In the genomic region with DNA sequence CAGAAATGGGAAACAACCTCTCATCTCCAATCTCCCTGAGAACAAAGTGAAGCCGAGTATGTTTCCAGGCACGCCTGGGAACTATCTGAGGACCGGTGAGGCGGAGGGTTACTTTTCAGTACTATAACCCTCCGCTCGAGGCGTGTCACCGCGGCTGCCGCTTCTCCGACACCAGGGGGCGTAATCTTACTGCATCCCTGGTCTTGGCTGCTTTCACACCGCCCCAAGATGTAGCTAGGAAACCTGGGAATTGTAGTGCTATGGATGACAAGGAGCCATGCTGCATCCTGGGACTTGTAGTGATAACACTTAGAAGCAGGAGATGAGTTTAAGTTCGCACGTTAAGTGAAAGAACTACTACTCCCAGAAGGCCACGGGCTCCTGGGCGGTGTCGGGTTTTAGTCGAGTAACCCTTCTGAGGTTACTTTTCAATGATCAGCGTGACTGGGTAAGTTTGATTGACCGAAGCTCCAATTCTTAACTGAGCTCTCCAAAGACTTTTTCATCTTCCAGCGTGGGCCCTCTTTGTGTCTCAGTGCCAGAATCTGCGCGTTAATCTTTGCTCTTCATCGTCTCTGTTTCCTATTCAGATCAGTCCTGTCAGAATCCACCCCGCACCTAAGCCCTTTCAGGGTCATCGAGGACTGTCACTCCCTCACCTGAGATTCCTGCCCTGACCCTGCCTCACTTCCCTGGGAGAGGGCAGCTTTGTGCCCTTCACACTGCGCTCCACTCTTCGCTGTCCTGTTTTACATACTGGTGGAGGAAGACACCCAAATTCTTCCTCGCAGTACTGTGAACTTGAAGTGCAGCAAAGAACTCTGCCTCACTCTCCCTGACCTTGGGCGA, we compare ENCODE assay signal across 8 mouse cellular contexts. TPM values are rescaled to one million over a fixed set of nuclear protein-coding genes. Genes with fewer than 3 reads are reported as not detected.
DNase-seq lines count a peak whose midpoint lies in the region; ATAC-seq and TF ChIP-seq lines count a peak whose summit lies in the region.

Pafah2 (plus strand) TSS at position 344 of the 849 bp plus-strand sequence.

- H3K4me2 ChIP-seq in embryonic facial prominence, embryonic 15.5 days (replicated peaks): peak within 1 kb of the TSS; percentile 73
- peak within 1 kb of the TSS; percentile 83 for H3K4me2 ChIP-seq in limb, embryonic 14.5 days (replicated peaks; ENCODE audit: low read depth, low read length, severe bottlenecking)
- peak within 1 kb of the TSS; percentile 82 for H3K4me2 ChIP-seq in midbrain, postnatal 0 days (ENCODE audit: low read depth, low read length, poor library complexity, severe bottlenecking)

- under 1% methylated on average over 31 of the region's 31 CpGs for WGBS in bone marrow, adult 2 months
- under 1% methylated on average over 31 of the region's 31 CpGs for WGBS in embryonic facial prominence, embryonic 15.5 days
- WGBS in limb, embryonic 14.5 days: under 1% methylated on average over 31 of the region's 31 CpGs
- WGBS in midbrain, postnatal 0 days: under 1% methylated on average over 31 of the region's 31 CpGs

- H3K9ac ChIP-seq in embryonic facial prominence, embryonic 15.5 days: peak within 1 kb of the TSS; percentile 45
- peak within 1 kb of the TSS; percentile 59 for H3K9ac ChIP-seq in limb, embryonic 14.5 days (ENCODE audit: low read depth, low read length, severe bottlenecking)
- H3K9ac ChIP-seq in midbrain, postnatal 0 days (replicated peaks; ENCODE audit: low read length, poor library complexity, severe bottlenecking): peak within 1 kb of the TSS; percentile 57

- TF ChIP-seq CTCF in bone marrow, adult 2 months (IDR thresholded peaks at IDR 0.05; ENCODE audit: control insufficient read depth, insufficient read depth, low read length): peak; percentile 96
- TF ChIP-seq CTCF in midbrain, postnatal 0 days (IDR thresholded peaks at IDR 0.05): peak; percentile 99

- peak; percentile 100 for DNase-seq in 416B (ENCODE audit: low read depth)
- peak; percentile 97 for DNase-seq in heart, adult 8-10 months (ENCODE audit: low spot score)
- peak; percentile 99 for DNase-seq in kidney, adult 9 months
- peak; percentile 99 for DNase-seq in limb, embryonic 14.5 days (ENCODE audit: low spot score)
- DNase-seq in midbrain, postnatal 0 days (ENCODE audit: low spot score): peak; percentile 100
- DNase-seq in spleen, postnatal 14 days (ENCODE audit: low spot score in 2 of 2): peak; percentile 69 to 83

- no peaks in the 10 kb centered on the region for H3K27me3 ChIP-seq in embryonic facial prominence, embryonic 15.5 days
- H3K27me3 ChIP-seq in limb, embryonic 14.5 days (ENCODE audit: control insufficient read depth, insufficient read depth, low read length): no peaks in the 10 kb centered on the region
- no peaks in the 10 kb centered on the region for H3K27me3 ChIP-seq in midbrain, postnatal 0 days (ENCODE audit: insufficient read depth, low read length)

- H3K36me3 ChIP-seq in embryonic facial prominence, embryonic 15.5 days: no peaks in the 10 kb centered on the region
- no peaks in the 10 kb centered on the region for H3K36me3 ChIP-seq in limb, embryonic 14.5 days (ENCODE audit: control insufficient read depth, insufficient read depth, low read length)
- H3K36me3 ChIP-seq in midbrain, postnatal 0 days (ENCODE audit: insufficient read depth, low read length): no peaks in the 10 kb centered on the region

- peak within 1 kb of the TSS; percentile 42 for H3K27ac ChIP-seq in bone marrow, adult 2 months (ENCODE audit: control insufficient read depth, insufficient read depth, low read depth, low read length, poor library complexity)
- peak within 1 kb of the TSS; percentile 86 for H3K27ac ChIP-seq in embryonic facial prominence, embryonic 15.5 days (replicated peaks)
- peak within 1 kb of the TSS; percentile 65 for H3K27ac ChIP-seq in limb, embryonic 14.5 days (replicated peaks; ENCODE audit: low read depth, low read length)
- H3K27ac ChIP-seq in midbrain, postnatal 0 days (ENCODE audit: low read depth, low read length): peak within 1 kb of the TSS; percentile 83

- peak; percentile 21; the same call in 1 of the 2 replicates for TF ChIP-seq POLR2A in bone marrow, adult 2 months (IDR thresholded peaks at IDR 0.05; ENCODE audit: borderline replicate concordance, control insufficient read depth, low read depth, low read length)
- peak; percentile 33; the same call in 1 of the 2 replicates for TF ChIP-seq POLR2A in limb, embryonic 14.5 days (IDR thresholded peaks at IDR 0.05; ENCODE audit: borderline replicate concordance, extremely low read depth, insufficient read depth, insufficient read length)

- H3K4me1 ChIP-seq in bone marrow, adult 2 months (ENCODE audit: control insufficient read depth, insufficient read depth, low read length): peaks cover 5% of the 10 kb centered on the region; the same call in 1 of the 2 replicates
- peaks cover 19% of the 10 kb centered on the region for H3K4me1 ChIP-seq in embryonic facial prominence, embryonic 15.5 days
- peaks cover 13% of the 10 kb centered on the region for H3K4me1 ChIP-seq in limb, embryonic 14.5 days (ENCODE audit: control insufficient read depth, insufficient read depth, low read length)
- no peaks in the 10 kb centered on the region for H3K4me1 ChIP-seq in midbrain, postnatal 0 days (ENCODE audit: insufficient read depth, low read length)

- H3K4me3 ChIP-seq in bone marrow, adult 2 months (replicated peaks; ENCODE audit: control insufficient read depth, low read depth, low read length): peak within 1 kb of the TSS; percentile 60
- H3K4me3 ChIP-seq in embryonic facial prominence, embryonic 15.5 days (replicated peaks): peak within 1 kb of the TSS; percentile 51
- peak within 1 kb of the TSS; percentile 58 for H3K4me3 ChIP-seq in limb, embryonic 14.5 days (replicated peaks; ENCODE audit: low read length)
- peak within 1 kb of the TSS; percentile 41 for H3K4me3 ChIP-seq in midbrain, postnatal 0 days (ENCODE audit: low read depth, low read length)

- H3K9me3 ChIP-seq in embryonic facial prominence, embryonic 15.5 days (replicated peaks): no peaks in the 10 kb centered on the region
- no peaks in the 10 kb centered on the region for H3K9me3 ChIP-seq in limb, embryonic 14.5 days (ENCODE audit: control insufficient read depth, low read length)
- H3K9me3 ChIP-seq in midbrain, postnatal 0 days (ENCODE audit: low read length): no peaks in the 10 kb centered on the region

- ATAC-seq in embryonic facial prominence, embryonic 15.5 days (ENCODE audit: insufficient number of reproducible peaks, low FRiP score, low TSS enrichment, low read depth): peak; percentile 98
- ATAC-seq in limb, embryonic 14.5 days (ENCODE audit: low FRiP score, low read depth): peak; percentile 97
- ATAC-seq in midbrain, postnatal 0 days (ENCODE audit: low FRiP score): peak; percentile 96

RNA-seq across cellular contexts. Expression of gene Pafah2, which starts in this region (rescaled TPM):
- 5.8 and 8.8 TPM in 2 replicates for polyA plus RNA-seq in bone marrow, adult 2 months (2011; ENCODE audit: insufficient read depth, insufficient read length, low replicate concordance, missing spikeins)
- polyA plus RNA-seq in embryonic facial prominence, embryonic 15.5 days (2015; fragmentation: Nextera tagmentation; extraction: Ambion mirVana): 15.7 and 17.7 TPM in 2 replicates
- 10 to 100 TPM in 1 of 4 experiments, 1 to 10 TPM in 3; 6.8 to 10.7 (median 9.1) TPM for total RNA-seq in heart, adult 8-10 months (2022)
- polyA plus RNA-seq in limb, embryonic 14.5 days (2012; rRNA removed): 25.9 and 30.2 TPM in 2 replicates
- polyA plus RNA-seq in limb, embryonic 14.5 days (2014; fragmentation: Nextera tagmentation; extraction: Ambion mirVana): 14.3 and 17.1 TPM in 2 replicates
- total RNA-seq in midbrain, postnatal 0 days (2014; rRNA removed): 8.3 and 11.6 TPM in 2 replicates
- polyA plus RNA-seq in midbrain, postnatal 0 days (2015; fragmentation: Nextera tagmentation; extraction: Ambion mirVana): 5.7 and 6.7 TPM in 2 replicates

Comparison
In these comparisons a context has a peak if more than half of its experiments do, and no peak if none do; other contexts are left out.
1. Peak in every context shown above with its lines: DNase-seq, ATAC-seq, H3K4me3 ChIP-seq and H3K27ac ChIP-seq.